Mouse (Mus musculus) C2C12 (cell line): Measurements from ENCODE around the gene Dpep3. TPM values are rescaled to one million over a fixed set of nuclear protein-coding genes. Genes with fewer than 3 reads are reported as not detected.

Experiments
- H3K27me3 ChIP-seq: one replicate; pipeline ENCODE4 v1.6.1; 2011; ENCODE audit not compliant: control insufficient read depth, insufficient read depth, insufficient read length
- H3K36me3 ChIP-seq: one replicate; pipeline ENCODE4 v1.6.1; 2011; ENCODE audit not compliant: control insufficient read depth, insufficient read depth
- H3K4me3 ChIP-seq: one replicate; pipeline ENCODE4 v1.5.1; 2011; ENCODE audit warnings: mild to moderate bottlenecking, control low read depth; ENCODE audit not compliant: poor library complexity, insufficient read depth, severe bottlenecking
- H3K79me2 ChIP-seq: one replicate; pipeline ENCODE4 v1.6.1; 2011; ENCODE audit not compliant: control insufficient read depth, insufficient read depth
- H3K79me3 ChIP-seq: one replicate; pipeline ENCODE4 v1.6.1; 2011; ENCODE audit warnings: low read depth, control low read depth
- H3ac ChIP-seq: one replicate; pipeline ENCODE3; 2011; ENCODE audit warnings: low read depth; ENCODE audit not compliant: control insufficient read depth, insufficient read length
- CEBPB ChIP-seq: IDR thresholded peaks from one replicate; pipeline ENCODE4 v1.6.1; 2011; ENCODE audit warnings: low read depth, mild to moderate bottlenecking, control low read depth, moderate library complexity
- CTCF ChIP-seq: IDR thresholded peaks from one replicate; pipeline ENCODE4 v1.5.1; 2011; ENCODE audit not compliant: control insufficient read depth, insufficient read depth, insufficient read length
- FOSL1 ChIP-seq: IDR thresholded peaks from one replicate; pipeline ENCODE4 v1.8.0; 2011; ENCODE audit warnings: mild to moderate bottlenecking, low read length; ENCODE audit not compliant: poor library complexity, insufficient read depth, severe bottlenecking
- MAX ChIP-seq: IDR thresholded peaks from one replicate; pipeline ENCODE4 v1.6.1; 2011; ENCODE audit warnings: mild to moderate bottlenecking, control low read depth
- MYOD1 ChIP-seq: IDR thresholded peaks from one replicate; pipeline ENCODE4 v1.6.1; 2011; ENCODE audit warnings: low read depth; ENCODE audit not compliant: control insufficient read depth, insufficient read length
- MYOG ChIP-seq: IDR thresholded peaks from one replicate; pipeline ENCODE4 v1.6.1; 2011; ENCODE audit not compliant: control insufficient read depth, insufficient read length; ENCODE audit errors: extremely low read depth
- USF1 ChIP-seq: IDR thresholded peaks from one replicate; pipeline ENCODE4 v1.6.1; 2011; ENCODE audit warnings: low read depth, mild to moderate bottlenecking, control low read depth, moderate library complexity
- polyA plus RNA-seq: library from polyadenylated mRNA; unstranded; fragments of >200 nt; fragmentation: generic; extraction: Trizol; gene quantifications from one replicate; pipeline ENCODE4 v1.2.1, GENCODE M21; 2012; ENCODE audit warnings: missing spikeins

The Dpep3 gene
- polyA plus RNA-seq, 1 experiment: not detected

DNA sequence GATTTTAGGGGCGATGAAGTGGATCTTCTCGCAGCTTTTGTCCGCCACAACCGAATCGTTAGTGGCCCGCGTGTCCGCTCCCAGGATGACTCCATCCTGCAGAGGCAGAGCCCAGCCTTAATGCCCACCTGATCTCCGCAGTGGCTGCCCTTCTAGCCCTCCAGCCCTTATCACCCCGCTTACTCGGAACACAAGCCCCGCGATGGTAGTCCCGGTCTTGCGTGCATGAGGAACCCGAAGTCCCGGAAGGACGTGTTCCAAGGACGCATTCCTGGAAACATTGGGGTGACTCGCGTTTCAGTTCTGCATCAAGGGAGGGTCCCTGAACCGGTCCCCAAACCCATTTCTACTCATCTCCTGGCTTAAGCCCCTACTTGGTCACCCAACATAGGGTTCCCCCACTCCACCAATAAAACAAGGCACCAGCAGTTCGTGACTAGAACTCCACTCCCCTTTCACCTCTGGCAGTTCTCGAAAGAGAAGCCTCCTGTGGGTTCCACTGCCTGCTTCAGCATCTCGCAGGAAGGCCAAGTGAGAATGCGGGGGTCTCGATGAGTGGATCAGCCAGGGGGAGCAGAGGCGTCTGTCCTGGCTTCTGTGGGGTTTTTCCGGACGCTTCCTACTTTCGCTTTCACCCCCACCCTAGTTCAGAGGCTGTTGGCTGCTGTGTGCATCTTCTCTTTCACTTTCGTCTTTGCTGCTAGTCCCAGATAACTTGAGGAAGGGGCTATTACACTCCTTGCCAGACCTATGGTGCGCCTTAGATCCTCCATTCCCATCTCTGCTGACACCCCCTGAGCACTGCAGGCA, 41.5 kb downstream of the Dpep3 start:
- TF ChIP-seq USF1: no peak
- TF ChIP-seq MYOD1: no peak
- no peak for TF ChIP-seq MYOG
- Histone ChIP-seq H3K27me3 (no peaks in the 10 kb centered on the region), H3K36me3 (peaks cover 29% of the 10 kb centered on the region), H3K4me3 (peak overlapping the region; percentile 71), H3ac (peak overlapping the region; percentile 79), H3K79me2 (no peaks in the 10 kb centered on the region), H3K79me3 (peaks cover 2% of the 10 kb centered on the region)

DNA sequence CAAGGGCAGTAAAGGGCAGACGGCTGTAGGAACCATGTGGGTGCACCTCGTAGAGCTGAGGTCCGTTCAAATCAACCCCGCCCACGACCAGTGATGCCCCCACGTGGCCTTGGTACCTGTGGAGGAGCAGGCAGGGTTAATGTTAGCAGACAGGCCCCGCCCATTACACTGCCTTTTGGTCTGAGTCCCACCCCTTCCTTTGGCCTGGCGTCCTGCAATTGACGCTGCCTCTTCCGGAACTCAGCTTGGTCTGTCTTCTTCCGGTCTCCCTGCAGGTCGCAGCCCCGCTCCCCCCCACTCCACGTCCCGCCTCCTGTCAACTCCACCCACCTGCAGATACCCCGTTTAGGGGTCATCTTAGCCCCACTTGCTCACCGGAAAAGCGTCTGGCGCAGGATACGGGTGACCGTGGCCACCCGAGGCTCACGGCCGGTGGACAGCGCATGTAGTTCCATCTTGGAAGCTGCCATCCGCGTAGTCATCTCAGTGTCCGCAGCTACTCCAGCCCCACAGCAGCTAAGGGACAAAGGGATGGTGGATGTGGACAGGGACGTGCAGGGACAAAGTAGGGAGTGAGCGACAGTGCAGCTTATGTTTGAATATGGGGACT, 42.3 kb downstream of the Dpep3 start:
- H3K27me3 ChIP-seq: no peaks in the 10 kb centered on the region
- H3K4me3 ChIP-seq: peak overlapping the region; percentile 71
- TF ChIP-seq MYOG (no peak), CEBPB (no peak), MAX (peak; percentile 90), USF1 (peak; percentile 71)
- peaks cover 24% of the 10 kb centered on the region for H3K36me3 ChIP-seq
- H3K79me3 ChIP-seq: peaks cover 2% of the 10 kb centered on the region
- peak overlapping the region; percentile 79 for H3ac ChIP-seq
- no peaks in the 10 kb centered on the region for H3K79me2 ChIP-seq

DNA sequence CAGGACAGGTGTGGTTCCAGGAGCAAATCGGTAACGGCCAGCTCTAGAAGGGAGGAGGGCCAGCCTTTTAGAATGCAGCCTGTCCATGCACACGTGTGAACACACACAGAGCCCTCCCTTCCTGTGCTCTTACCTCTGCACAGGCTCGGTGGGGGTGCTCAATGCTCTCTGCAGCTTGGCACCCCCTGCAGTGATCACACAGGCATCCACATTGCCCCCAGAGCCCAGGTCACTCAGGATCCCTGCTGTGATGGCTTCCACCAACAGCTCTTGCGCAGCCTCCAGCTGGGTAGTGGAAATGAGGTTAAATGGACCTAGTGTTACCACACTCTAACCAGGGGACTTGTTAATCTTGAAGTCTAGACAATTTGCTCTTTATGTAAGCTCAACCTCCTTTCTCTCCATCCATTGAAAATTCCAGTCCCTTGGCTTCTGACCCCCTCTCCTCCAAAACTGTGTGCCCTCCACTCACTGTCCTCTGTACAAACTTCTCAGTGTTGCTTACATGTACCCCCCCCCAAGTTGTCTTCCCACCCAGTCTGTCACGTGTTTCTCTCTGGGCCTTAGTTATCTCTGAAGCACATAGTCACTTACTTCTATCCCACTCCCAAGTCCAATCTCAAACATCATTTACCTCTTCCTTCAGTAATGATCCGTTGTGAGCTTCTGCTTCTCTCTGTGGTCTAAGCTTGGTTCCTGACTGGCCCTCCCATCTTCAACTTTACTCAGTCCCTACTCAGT, 43.2 kb downstream of the Dpep3 start:
- H3K36me3 ChIP-seq: peaks cover 14% of the 10 kb centered on the region
- H3K4me3 ChIP-seq: peak overlapping the region; percentile 71
- peaks cover 2% of the 10 kb centered on the region for H3K79me3 ChIP-seq

DNA sequence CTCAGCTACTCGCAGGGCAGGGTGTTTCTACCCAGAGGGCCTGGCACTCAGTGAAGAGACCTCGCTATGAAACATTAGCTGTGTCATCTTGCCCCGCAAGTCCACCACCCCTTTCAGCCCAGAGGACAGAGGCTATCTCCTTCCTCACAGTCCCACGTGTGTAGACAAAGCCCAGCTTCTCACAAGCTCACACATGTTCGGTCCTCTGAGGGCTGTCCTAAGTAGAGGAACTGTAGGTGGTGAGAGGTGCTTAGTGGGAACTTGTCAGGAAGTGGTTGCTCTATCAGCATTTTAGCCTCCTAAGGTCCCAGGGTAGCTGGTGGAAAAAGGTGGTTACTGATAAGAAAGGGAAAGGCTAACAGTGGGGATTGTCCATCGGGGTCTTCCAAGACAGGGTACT, 44.1 kb downstream of the Dpep3 start:
- Histone ChIP-seq H3K4me3 (no peak overlapping the region), H3K36me3 (peaks cover 9% of the 10 kb centered on the region), H3ac (no peak overlapping the region), H3K27me3 (no peaks in the 10 kb centered on the region), H3K79me2 (no peaks in the 10 kb centered on the region), H3K79me3 (peaks cover 2% of the 10 kb centered on the region)
- no peak for TF ChIP-seq CTCF
- TF ChIP-seq FOSL1: no peak
- TF ChIP-seq CEBPB: no peak
- no peak for TF ChIP-seq MYOG
- no peak for TF ChIP-seq MAX
- no peak for TF ChIP-seq USF1
- TF ChIP-seq MYOD1: no peak

More for the DNA sequence above, 43.2 kb downstream of the Dpep3 start:
- Histone ChIP-seq H3ac (no peak overlapping the region), H3K27me3 (no peaks in the 10 kb centered on the region), H3K79me2 (no peaks in the 10 kb centered on the region)
- TF ChIP-seq MYOD1 (no peak), MYOG (no peak), CEBPB (no peak), MAX (no peak), FOSL1 (no peak), CTCF (no peak), USF1 (no peak)

DNA sequence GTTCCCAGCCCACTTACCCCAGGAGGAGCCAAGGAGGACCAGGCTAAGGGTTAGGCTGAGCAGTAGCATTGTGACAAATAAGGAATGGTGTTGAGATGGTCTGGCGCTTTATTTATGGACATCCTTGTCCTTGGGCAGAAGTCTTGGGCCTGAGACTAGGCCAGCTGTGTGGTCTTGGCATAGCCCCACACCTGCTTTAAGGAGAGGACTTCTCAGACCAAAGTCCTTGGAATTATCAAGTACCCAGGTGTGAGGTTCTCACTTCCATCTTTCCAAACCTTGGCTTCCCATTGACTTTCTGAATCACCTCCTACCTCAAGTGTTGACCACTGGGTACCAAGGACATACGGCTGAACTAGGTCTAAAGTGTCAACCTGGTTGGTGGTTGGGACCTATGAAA, 45.5 kb downstream of the Dpep3 start, which contains the start of gene Ctrl:
TSS of gene Ctrl (minus strand) at position 101 of the 400 bp plus-strand sequence.
- H3ac ChIP-seq: no peak within 1 kb of the TSS
- peaks cover 2% of the 10 kb centered on the region for H3K79me3 ChIP-seq
- no peak for TF ChIP-seq USF1
- no peak for TF ChIP-seq FOSL1
- no peak for TF ChIP-seq MYOG
- no peak for TF ChIP-seq MYOD1
- TF ChIP-seq CTCF: no peak
- no peak for TF ChIP-seq MAX
- no peak for TF ChIP-seq CEBPB
- H3K4me3 ChIP-seq: no peak within 1 kb of the TSS
- no peaks in the 10 kb centered on the region for H3K27me3 ChIP-seq
- H3K36me3 ChIP-seq: peaks cover 3% of the 10 kb centered on the region
- no peaks in the 10 kb centered on the region for H3K79me2 ChIP-seq
